Mouse (Mus musculus) lung, postnatal 0 days (tissue): ENCODE data around the gene Psmd13.

Experiments used
- CTCF ChIP-seq: IDR thresholded peaks from 2 replicates; pipeline ENCODE4 v1.5.1; 2016; ENCODE audit warnings: antibody characterized with exemption, mild to moderate bottlenecking
- EP300 ChIP-seq: IDR thresholded peaks from 2 replicates; pipeline ENCODE4 v1.6.1; 2016; ENCODE audit warnings: antibody characterized with exemption, mild to moderate bottlenecking, control low read depth

- no peak for TF ChIP-seq CTCF
- no peak for TF ChIP-seq EP300
Measured at GRCm38 (mm10) chr7:140907131-140907530, 25.4 kb downstream of the Psmd13 start.
